Mouse (Mus musculus): ENCODE data around the gene Ptprd. TPM values are rescaled to one million over a fixed set of nuclear protein-coding genes. Genes with fewer than 3 reads are reported as not detected.

The Ptprd gene
- polyA plus RNA-seq, 1 experiment from 2014 or later: 31.2 TPM

- no peak overlapping the region for H3K27ac ChIP-seq
- WGBS: 30% methylated on average over 6 of the region's 6 CpGs
- no peaks in the 10 kb centered on the region for H3K27me3 ChIP-seq
- H3K4me2 ChIP-seq: no peak overlapping the region
- H3K9ac ChIP-seq: no peak overlapping the region
- H3K36me3 ChIP-seq: no peaks in the 10 kb centered on the region
- H3K9me3 ChIP-seq: no peaks in the 10 kb centered on the region
- no peaks in the 10 kb centered on the region for H3K4me1 ChIP-seq
- H3K4me3 ChIP-seq: no peak overlapping the region
- ATAC-seq (ENCODE audit: insufficient number of reproducible peaks, low FRiP score, low TSS enrichment, low read depth): no peak
Measured at GRCm38 (mm10) chr4:77535601-77536000, 676.2 kb downstream of the Ptprd start.

- Histone ChIP-seq H3K36me3 (no peaks in the 10 kb centered on the region), H3K4me3 (no peak overlapping the region), H3K9ac (no peak overlapping the region), H3K9me3 (no peaks in the 10 kb centered on the region), H3K27me3 (no peaks in the 10 kb centered on the region), H3K27ac (no peak overlapping the region), H3K4me1 (no peaks in the 10 kb centered on the region), H3K4me2 (no peak overlapping the region)
- no peak for ATAC-seq (ENCODE audit: insufficient number of reproducible peaks, low FRiP score, low TSS enrichment, low read depth)
- 70% methylated on average over 4 of the region's 4 CpGs for WGBS
Measured at GRCm38 (mm10) chr4:77534553-77534952, 677.2 kb downstream of the Ptprd start.

GRCm38 (mm10) chr4:77519166-77519565 lies 692.6 kb downstream of the Ptprd start:
- Histone ChIP-seq H3K4me3 (no peak overlapping the region), H3K4me1 (no peaks in the 10 kb centered on the region), H3K27me3 (no peaks in the 10 kb centered on the region), H3K27ac (no peak overlapping the region), H3K9ac (no peak overlapping the region), H3K9me3 (no peaks in the 10 kb centered on the region), H3K36me3 (no peaks in the 10 kb centered on the region), H3K4me2 (no peak overlapping the region)
- WGBS: 37% methylated on average over 5 of the region's 5 CpGs
- no peak for ATAC-seq (ENCODE audit: insufficient number of reproducible peaks, low FRiP score, low TSS enrichment, low read depth)

GRCm38 (mm10) chr4:77513914-77514628 lies 697.7 kb downstream of the Ptprd start:
- H3K4me1 ChIP-seq: no peaks in the 10 kb centered on the region
- 42% methylated on average over 5 of the region's 5 CpGs for WGBS
- no peak for ATAC-seq (ENCODE audit: insufficient number of reproducible peaks, low FRiP score, low TSS enrichment, low read depth)
- no peaks in the 10 kb centered on the region for H3K36me3 ChIP-seq
- H3K27me3 ChIP-seq: no peaks in the 10 kb centered on the region
- no peaks in the 10 kb centered on the region for H3K9me3 ChIP-seq
- no peak overlapping the region for H3K9ac ChIP-seq
- H3K27ac ChIP-seq: no peak overlapping the region
- no peak overlapping the region for H3K4me2 ChIP-seq
- H3K4me3 ChIP-seq: no peak overlapping the region

- 69% methylated on average over 3 of the region's 3 CpGs for WGBS
- Histone ChIP-seq H3K9me3 (no peaks in the 10 kb centered on the region), H3K9ac (no peak overlapping the region), H3K4me2 (no peak overlapping the region), H3K4me1 (no peaks in the 10 kb centered on the region), H3K36me3 (no peaks in the 10 kb centered on the region), H3K27me3 (no peaks in the 10 kb centered on the region), H3K27ac (no peak overlapping the region), H3K4me3 (no peak overlapping the region)
- no peak for ATAC-seq (ENCODE audit: insufficient number of reproducible peaks, low FRiP score, low TSS enrichment, low read depth)
Measured at GRCm38 (mm10) chr4:77513041-77513440, 698.7 kb downstream of the Ptprd start.

GRCm38 (mm10) chr4:77454049-77454448 lies 757.7 kb downstream of the Ptprd start:
- H3K27me3 ChIP-seq: no peaks in the 10 kb centered on the region
- H3K27ac ChIP-seq: no peak overlapping the region
- no peak overlapping the region for H3K4me2 ChIP-seq
- ATAC-seq (ENCODE audit: insufficient number of reproducible peaks, low FRiP score, low TSS enrichment, low read depth): no peak
- no peak overlapping the region for H3K4me3 ChIP-seq
- 60% methylated on average over 7 of the region's 7 CpGs for WGBS
- no peak overlapping the region for H3K9ac ChIP-seq
- H3K9me3 ChIP-seq: no peaks in the 10 kb centered on the region
- no peaks in the 10 kb centered on the region for H3K4me1 ChIP-seq
- no peaks in the 10 kb centered on the region for H3K36me3 ChIP-seq

- WGBS: 76% methylated on average over 4 of the region's 4 CpGs
- H3K27ac ChIP-seq: no peak overlapping the region
- H3K4me1 ChIP-seq: no peaks in the 10 kb centered on the region
- no peak overlapping the region for H3K9ac ChIP-seq
- no peak overlapping the region for H3K4me3 ChIP-seq
- H3K4me2 ChIP-seq: no peak overlapping the region
- no peaks in the 10 kb centered on the region for H3K27me3 ChIP-seq
- ATAC-seq (ENCODE audit: insufficient number of reproducible peaks, low FRiP score, low TSS enrichment, low read depth): no peak
- no peaks in the 10 kb centered on the region for H3K36me3 ChIP-seq
- H3K9me3 ChIP-seq: no peaks in the 10 kb centered on the region
Measured at GRCm38 (mm10) chr4:77399146-77399545, 812.6 kb downstream of the Ptprd start.

GRCm38 (mm10) chr4:77361728-77362127 lies 850.0 kb downstream of the Ptprd start:
- H3K9ac ChIP-seq: no peak overlapping the region
- no peaks in the 10 kb centered on the region for H3K27me3 ChIP-seq
- H3K4me1 ChIP-seq: no peaks in the 10 kb centered on the region
- H3K4me2 ChIP-seq: no peak overlapping the region
- no peak overlapping the region for H3K4me3 ChIP-seq
- H3K9me3 ChIP-seq: no peaks in the 10 kb centered on the region
- H3K36me3 ChIP-seq: no peaks in the 10 kb centered on the region
- no peak for ATAC-seq (ENCODE audit: insufficient number of reproducible peaks, low FRiP score, low TSS enrichment, low read depth)
- H3K27ac ChIP-seq: no peak overlapping the region

GRCm38 (mm10) chr4:77327198-77327597 lies 884.6 kb downstream of the Ptprd start:
- Histone ChIP-seq H3K27me3 (no peaks in the 10 kb centered on the region), H3K9me3 (no peaks in the 10 kb centered on the region), H3K4me2 (no peak overlapping the region), H3K9ac (no peak overlapping the region), H3K27ac (no peak overlapping the region), H3K4me1 (no peaks in the 10 kb centered on the region), H3K36me3 (no peaks in the 10 kb centered on the region), H3K4me3 (no peak overlapping the region)
- WGBS: 83% methylated on average over 4 of the region's 4 CpGs
- no peak for ATAC-seq (ENCODE audit: insufficient number of reproducible peaks, low FRiP score, low TSS enrichment, low read depth)

- H3K4me3 ChIP-seq: no peak overlapping the region
- 44% methylated on average over 10 of the region's 10 CpGs for WGBS
- no peak overlapping the region for H3K4me2 ChIP-seq
- no peak overlapping the region for H3K9ac ChIP-seq
- no peaks in the 10 kb centered on the region for H3K27me3 ChIP-seq
- H3K27ac ChIP-seq: no peak overlapping the region
- no peak for ATAC-seq (ENCODE audit: insufficient number of reproducible peaks, low FRiP score, low TSS enrichment, low read depth)
- no peaks in the 10 kb centered on the region for H3K9me3 ChIP-seq
- no peaks in the 10 kb centered on the region for H3K4me1 ChIP-seq
- no peaks in the 10 kb centered on the region for H3K36me3 ChIP-seq
Measured at GRCm38 (mm10) chr4:77317060-77317680, 894.6 kb downstream of the Ptprd start.

GRCm38 (mm10) chr4:77316644-77317043 lies 895.1 kb downstream of the Ptprd start:
- no peaks in the 10 kb centered on the region for H3K4me1 ChIP-seq
- H3K9ac ChIP-seq: no peak overlapping the region
- H3K27me3 ChIP-seq: no peaks in the 10 kb centered on the region
- H3K27ac ChIP-seq: no peak overlapping the region
- no peak for ATAC-seq (ENCODE audit: insufficient number of reproducible peaks, low FRiP score, low TSS enrichment, low read depth)
- no peaks in the 10 kb centered on the region for H3K9me3 ChIP-seq
- WGBS: 62% methylated on average over 2 of the region's 2 CpGs
- H3K4me3 ChIP-seq: no peak overlapping the region
- H3K36me3 ChIP-seq: no peaks in the 10 kb centered on the region
- H3K4me2 ChIP-seq: no peak overlapping the region

GRCm38 (mm10) chr4:77310127-77310788 lies 901.5 kb downstream of the Ptprd start:
- 71% methylated on average over 3 of the region's 3 CpGs for WGBS
- H3K9me3 ChIP-seq: no peaks in the 10 kb centered on the region
- H3K4me1 ChIP-seq: no peaks in the 10 kb centered on the region
- no peak overlapping the region for H3K27ac ChIP-seq
- no peak overlapping the region for H3K9ac ChIP-seq
- ATAC-seq (ENCODE audit: insufficient number of reproducible peaks, low FRiP score, low TSS enrichment, low read depth): no peak
- H3K27me3 ChIP-seq: no peaks in the 10 kb centered on the region
- H3K4me2 ChIP-seq: no peak overlapping the region
- no peaks in the 10 kb centered on the region for H3K36me3 ChIP-seq
- H3K4me3 ChIP-seq: no peak overlapping the region
